Mouse (Mus musculus): Measurements from ENCODE around the gene Zfp651. TPM values are rescaled to one million over a fixed set of nuclear protein-coding genes. Genes with fewer than 3 reads are reported as not detected.

The Zfp651 gene
- polyA plus RNA-seq, 1 experiment from 2014 or later: 8.0 TPM

DNA sequence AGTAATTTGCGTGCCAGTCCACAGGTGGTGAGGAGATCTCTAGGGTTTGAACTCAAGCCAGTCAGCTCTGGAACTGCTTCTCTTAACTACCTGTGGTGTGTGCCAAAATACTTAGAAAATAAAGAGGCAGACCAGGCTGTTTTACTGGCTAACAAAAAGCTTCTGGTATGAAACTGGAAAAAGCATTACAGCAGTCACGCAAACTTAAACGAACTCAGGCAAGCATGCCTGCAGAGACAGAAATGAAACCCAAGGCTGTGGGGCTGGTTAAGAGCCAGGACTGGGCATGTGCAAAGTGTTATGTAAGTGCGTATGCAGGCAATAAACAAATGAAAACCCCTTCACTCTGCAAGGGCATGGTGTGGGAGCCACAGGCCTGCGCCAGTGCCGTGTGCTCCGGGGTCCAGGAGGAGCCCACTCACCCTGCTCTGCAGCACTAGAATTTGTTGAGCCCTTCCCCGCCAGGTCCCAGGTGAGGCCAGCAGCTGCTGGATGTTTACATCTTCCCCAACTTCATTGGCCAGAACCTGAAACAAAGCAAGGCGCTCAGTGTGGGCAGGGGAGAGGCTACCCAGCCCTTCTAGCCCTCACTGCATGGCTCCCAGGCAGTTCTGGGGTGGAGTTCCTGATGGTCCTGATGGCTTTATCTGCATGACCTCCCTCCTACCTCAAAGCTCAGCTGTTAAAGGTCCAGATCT is 60.1 kb downstream of the Zfp651 start:
- no peaks in the 10 kb centered on the region for H3K27me3 ChIP-seq (ENCODE audit: control insufficient read depth, insufficient read depth, low read length)
- no peaks in the 10 kb centered on the region for H3K9me3 ChIP-seq (ENCODE audit: control insufficient read depth, low read length)
- no peak overlapping the region for H3K4me3 ChIP-seq (ENCODE audit: low read length)
- no peaks in the 10 kb centered on the region for H3K4me1 ChIP-seq (ENCODE audit: control insufficient read depth, insufficient read depth, low read length)
- no peak overlapping the region for H3K9ac ChIP-seq (ENCODE audit: low read depth, low read length)
- no peak for ATAC-seq (ENCODE audit: low FRiP score, low TSS enrichment)
- no peak overlapping the region for H3K27ac ChIP-seq (ENCODE audit: low read depth, low read length)
- H3K36me3 ChIP-seq (ENCODE audit: control insufficient read depth, insufficient read depth, low read length): no peaks in the 10 kb centered on the region
- WGBS: 80% methylated on average over 9 of the region's 9 CpGs
- H3K4me2 ChIP-seq (replicated peaks; ENCODE audit: low read depth, low read length): no peak overlapping the region

DNA sequence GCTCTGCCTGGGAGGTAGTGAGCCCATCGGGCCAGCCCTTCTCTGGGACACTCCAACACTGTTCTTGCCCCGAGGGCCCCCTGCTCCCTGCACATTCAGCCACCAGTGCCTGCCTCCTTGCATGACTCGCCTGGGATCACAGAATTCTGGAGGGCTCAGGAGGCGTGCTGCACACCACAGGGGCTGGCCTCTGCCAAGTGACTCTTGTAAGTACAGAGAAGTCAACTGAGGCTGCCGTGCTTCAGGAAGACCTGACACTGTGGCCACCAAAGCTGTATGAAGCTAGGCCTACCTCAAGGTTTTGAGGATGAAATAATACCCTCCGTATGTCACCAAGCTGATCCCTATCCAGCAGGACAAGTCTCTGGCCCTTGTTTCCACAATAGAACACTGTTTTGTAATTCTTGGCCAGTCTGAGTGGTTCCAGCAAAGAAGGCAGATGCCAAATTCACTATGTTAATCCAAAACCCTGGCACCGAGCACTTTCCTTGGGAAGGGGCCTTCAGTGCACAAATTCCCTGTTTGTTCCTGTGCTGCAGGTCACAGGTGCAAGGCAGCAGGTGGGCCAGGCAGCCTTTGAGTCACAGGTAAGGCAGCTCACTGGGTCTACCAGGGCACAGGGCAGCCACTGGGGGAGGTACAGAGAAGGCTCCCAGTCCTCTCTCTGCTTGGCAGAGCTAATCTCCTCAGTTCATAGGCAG is 60.8 kb downstream of the Zfp651 start:
- Histone ChIP-seq H3K4me3 (ENCODE audit: low read length) (no peak overlapping the region), H3K36me3 (ENCODE audit: control insufficient read depth, insufficient read depth, low read length) (no peaks in the 10 kb centered on the region), H3K9ac (ENCODE audit: low read depth, low read length) (no peak overlapping the region), H3K4me1 (ENCODE audit: control insufficient read depth, insufficient read depth, low read length) (no peaks in the 10 kb centered on the region), H3K27ac (ENCODE audit: low read depth, low read length) (no peak overlapping the region), H3K9me3 (ENCODE audit: control insufficient read depth, low read length) (no peaks in the 10 kb centered on the region), H3K4me2 (replicated peaks; ENCODE audit: low read depth, low read length) (no peak overlapping the region), H3K27me3 (ENCODE audit: control insufficient read depth, insufficient read depth, low read length) (no peaks in the 10 kb centered on the region)
- WGBS: 62% methylated on average over 7 of the region's 7 CpGs
- ATAC-seq (ENCODE audit: low FRiP score, low TSS enrichment): no peak

DNA sequence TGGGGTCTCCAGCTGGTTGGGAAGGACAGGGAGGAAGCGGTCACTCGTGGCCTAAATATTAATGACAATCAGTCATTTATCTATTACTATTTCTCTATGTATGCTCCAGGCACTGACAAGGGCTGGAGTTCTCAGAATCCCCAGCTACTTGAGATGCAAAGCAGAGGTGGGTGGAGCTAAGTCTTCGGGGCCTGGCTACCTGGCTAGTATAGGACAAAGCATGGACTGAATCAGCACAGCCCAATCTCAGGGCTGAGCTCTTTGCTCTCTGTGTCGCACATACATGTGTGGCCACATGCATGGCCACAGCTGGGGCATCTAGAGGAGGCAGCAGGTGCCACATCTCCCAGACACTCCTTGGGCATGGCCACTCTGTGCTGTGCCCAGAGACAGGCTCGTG is 61.6 kb downstream of the Zfp651 start:
- Histone ChIP-seq H3K27me3 (ENCODE audit: control insufficient read depth, insufficient read depth, low read length) (no peaks in the 10 kb centered on the region), H3K27ac (ENCODE audit: low read depth, low read length) (no peak overlapping the region)
- 67% methylated on average over 5 of the region's 5 CpGs for WGBS

More for the DNA sequence above, 61.6 kb downstream of the Zfp651 start:
- H3K4me3 ChIP-seq (ENCODE audit: low read length): no peak overlapping the region
- no peak overlapping the region for H3K4me2 ChIP-seq (replicated peaks; ENCODE audit: low read depth, low read length)
- H3K9me3 ChIP-seq (ENCODE audit: control insufficient read depth, low read length): no peaks in the 10 kb centered on the region
- no peaks in the 10 kb centered on the region for H3K4me1 ChIP-seq (ENCODE audit: control insufficient read depth, insufficient read depth, low read length)
- no peak for ATAC-seq (ENCODE audit: low FRiP score, low TSS enrichment)
- no peak overlapping the region for H3K9ac ChIP-seq (ENCODE audit: low read depth, low read length)
- H3K36me3 ChIP-seq (ENCODE audit: control insufficient read depth, insufficient read depth, low read length): no peaks in the 10 kb centered on the region

Other genes with a start within 250 kb of the Zfp651 start
- gene Lyzl4, start 117.2 kb upstream of the Zfp651 start, polyA plus RNA-seq (2014; fragmentation: Nextera tagmentation; extraction: Ambion mirVana): 0.53 TPM in 1 of 2 replicates, not detected in the other
- gene Vipr1, start 116.6 kb upstream of the Zfp651 start, polyA plus RNA-seq (2014; fragmentation: Nextera tagmentation; extraction: Ambion mirVana): 0.47 TPM in 1 of 2 replicates, not detected in the other
- gene Sec22c, start 53.8 kb upstream of the Zfp651 start, polyA plus RNA-seq (2014; fragmentation: Nextera tagmentation; extraction: Ambion mirVana): 5.8 and 12.0 TPM in 2 replicates
- 111 and 152 TPM in 2 replicates for gene Ss18l2, start 49.0 kb upstream of the Zfp651 start, polyA plus RNA-seq (2014; fragmentation: Nextera tagmentation; extraction: Ambion mirVana)
- 59.6 and 83.7 TPM in 2 replicates for gene Nktr, start 40.2 kb upstream of the Zfp651 start, polyA plus RNA-seq (2014; fragmentation: Nextera tagmentation; extraction: Ambion mirVana)
- gene Klhl40, start 18.3 kb downstream of the Zfp651 start, polyA plus RNA-seq (2014; fragmentation: Nextera tagmentation; extraction: Ambion mirVana): 0.08 TPM in 1 of 2 replicates, not detected in the other
- not detected in 2 replicates for gene Hhatl, start 33.2 kb downstream of the Zfp651 start, polyA plus RNA-seq (2014; fragmentation: Nextera tagmentation; extraction: Ambion mirVana)
- 0.16 and 0.69 TPM in 2 replicates for gene Ccdc13, start 80.1 kb downstream of the Zfp651 start, polyA plus RNA-seq (2014; fragmentation: Nextera tagmentation; extraction: Ambion mirVana)
- 133 and 175 TPM in 2 replicates for gene Higd1a, start 99.0 kb downstream of the Zfp651 start, polyA plus RNA-seq (2014; fragmentation: Nextera tagmentation; extraction: Ambion mirVana)
- 0.42 and 0.96 TPM in 2 replicates for gene Ackr2, start 139.0 kb downstream of the Zfp651 start, polyA plus RNA-seq (2014; fragmentation: Nextera tagmentation; extraction: Ambion mirVana)
- not detected in 2 replicates for gene Cyp8b1, start 157.0 kb downstream of the Zfp651 start, polyA plus RNA-seq (2014; fragmentation: Nextera tagmentation; extraction: Ambion mirVana)
- 0.73 and 1.0 TPM in 2 replicates for gene Fam198a, start 191.7 kb downstream of the Zfp651 start, polyA plus RNA-seq (2014; fragmentation: Nextera tagmentation; extraction: Ambion mirVana)
- 8.6 and 11.6 TPM in 2 replicates for gene Pomgnt2, start 237.8 kb downstream of the Zfp651 start, polyA plus RNA-seq (2014; fragmentation: Nextera tagmentation; extraction: Ambion mirVana)